9 mouse cellular contexts compared by ENCODE assay signal in genomic region chr13:64204726-64205125, GRCm38 (mm10). TPM values are rescaled to one million over a fixed set of nuclear protein-coding genes. Genes with fewer than 3 reads are reported as not detected.
A peak's percentile ranks its signal among the peaks of the same experiment; 100 is the strongest.
DNase-seq lines count a peak whose midpoint lies in the region; ATAC-seq and TF ChIP-seq lines count a peak whose summit lies in the region.
"Had no signal": no experiment of that assay in that cellular context is flagged by ENCODE, and none has a peak within 500 bp of the region (broad histone marks: within the 10 kb centered on the region; RNA-seq: fewer than 3 reads in every experiment).

No protein-coding gene starts in this region.

- H3K36me3 ChIP-seq in liver, adult 2 months (ENCODE audit: control insufficient read depth, insufficient read depth, low read length), result peaks cover 30% of the 10 kb centered on the region
- H3K36me3 ChIP-seq in liver, embryonic 11.5 days (ENCODE audit: control insufficient read depth, insufficient read depth, low read length), result no peaks in the 10 kb centered on the region
- no peaks in the 10 kb centered on the region; the same call in 1 of the 2 replicates for H3K36me3 ChIP-seq in intestine, embryonic 16.5 days (ENCODE audit: control insufficient read depth, insufficient read depth, low read length)

- no peaks in the 10 kb centered on the region for H3K27me3 ChIP-seq in liver, adult 2 months (ENCODE audit: control insufficient read depth, insufficient read depth, low read length)
- H3K27me3 ChIP-seq in liver, embryonic 11.5 days (replicated peaks; ENCODE audit: control insufficient read depth, insufficient read depth, low read length), result no peaks in the 10 kb centered on the region
- H3K27me3 ChIP-seq in intestine, embryonic 16.5 days (replicated peaks; ENCODE audit: control insufficient read depth, insufficient read depth, low read length), result no peaks in the 10 kb centered on the region
- H3K27me3 ChIP-seq: limb, embryonic 12.5 days had no signal

- no peaks in the 10 kb centered on the region for H3K4me1 ChIP-seq in liver, adult 2 months (ENCODE audit: control insufficient read depth, insufficient read depth, low read length)
- no peaks in the 10 kb centered on the region for H3K4me1 ChIP-seq in liver, embryonic 11.5 days (replicated peaks; ENCODE audit: control insufficient read depth, insufficient read depth, low read length)
- no peaks in the 10 kb centered on the region for H3K4me1 ChIP-seq in intestine, embryonic 16.5 days (ENCODE audit: control insufficient read depth, insufficient read depth, low read length)

- ATAC-seq in liver, embryonic 11.5 days (replicated peaks; ENCODE audit: low FRiP score), result no peak
- no peak for ATAC-seq in intestine, embryonic 16.5 days

- WGBS in liver, adult 2 months, result 47% methylated on average over 2 of the region's 2 CpGs
- 68% methylated on average over 2 of the region's 2 CpGs for WGBS in liver, embryonic 11.5 days
- WGBS in intestine, embryonic 16.5 days, result 73% methylated on average over 2 of the region's 2 CpGs

- H3K27ac ChIP-seq in liver, adult 2 months (replicated peaks; ENCODE audit: insufficient read depth, low read depth, low read length), result no peak overlapping the region
- H3K27ac ChIP-seq in liver, embryonic 11.5 days (ENCODE audit: low read depth, low read length), result no peak overlapping the region
- H3K27ac ChIP-seq in intestine, embryonic 16.5 days (ENCODE audit: low read length), result no peak overlapping the region
- H3K27ac ChIP-seq: limb, embryonic 12.5 days had no signal

- no peak overlapping the region for H3K4me3 ChIP-seq in liver, adult 2 months (ENCODE audit: insufficient read depth, low read depth, low read length)
- H3K4me3 ChIP-seq in liver, embryonic 11.5 days (ENCODE audit: low read depth, low read length), result no peak overlapping the region
- H3K4me3 ChIP-seq in intestine, embryonic 16.5 days (ENCODE audit: low read length), result no peak overlapping the region
- H3K4me3 ChIP-seq: limb, embryonic 12.5 days had no signal

- no peak overlapping the region for H3K4me2 ChIP-seq in liver, embryonic 11.5 days
- no peak overlapping the region for H3K4me2 ChIP-seq in intestine, embryonic 16.5 days (ENCODE audit: low read depth, low read length)
- H3K4me2 ChIP-seq: limb, embryonic 12.5 days had no signal

- H3K79me2 ChIP-seq in liver, adult 2 months (ENCODE audit: control insufficient read depth, insufficient read depth, low read length), result no peaks in the 10 kb centered on the region

- DNase-seq in embryo, embryonic 10 days (ENCODE audit: low spot score), result peak; percentile 28
- no peak for DNase-seq in embryo, embryonic 9.5 days (ENCODE audit: extremely low spot score)
- DNase-seq in liver, adult 2 months (ENCODE audit: extremely low read depth, low read depth, low spot score), result peak; percentile 50
- DNase-seq in liver, embryonic 11.5 days (ENCODE audit: low spot score), result no peak
- peak; percentile 61 for DNase-seq in kidney, postnatal 14 days
- DNase-seq in thymus, postnatal 0 days (ENCODE audit: low spot score), result peak; percentile 34
- no peak for DNase-seq in left cerebral cortex, postnatal 4 days

- intact Hi-C loops in left cerebral cortex, postnatal 4 days (cut with DNase I), result no loop called here

- no peak overlapping the region for H3K9ac ChIP-seq in liver, adult 2 months (ENCODE audit: low read depth, low read length)
- H3K9ac ChIP-seq in liver, embryonic 11.5 days (ENCODE audit: low read depth, low read length), result no peak overlapping the region
- H3K9ac ChIP-seq in intestine, embryonic 16.5 days (ENCODE audit: low read depth, low read length), result no peak overlapping the region
- H3K9ac ChIP-seq: limb, embryonic 12.5 days had no signal

- no peaks in the 10 kb centered on the region for H3K9me3 ChIP-seq in liver, embryonic 11.5 days (ENCODE audit: control insufficient read depth, low read length)
- H3K9me3 ChIP-seq in intestine, embryonic 16.5 days (ENCODE audit: control insufficient read depth, low read length), result no peaks in the 10 kb centered on the region
- H3K9me3 ChIP-seq: limb, embryonic 12.5 days had no signal

- no peak for TF ChIP-seq POLR2A in liver, adult 2 months (IDR thresholded peaks at IDR 0.05; ENCODE audit: extremely low read depth, insufficient read depth, low read length)

- peak; percentile 58; the same call in 1 of the 2 replicates for TF ChIP-seq CTCF in liver, adult 2 months (IDR thresholded peaks at IDR 0.05; ENCODE audit: low read depth, low read length)

RNA-seq across cellular contexts. Expression of gene Habp4, which starts 43.1 kb away (rescaled TPM):
- 37.7 and 39.4 TPM in 2 replicates for total RNA-seq in liver, adult 2 months (2014; rRNA removed)
- 29.6 and 38.4 TPM in 2 replicates for polyA plus RNA-seq in liver, adult 2 months (2012; rRNA removed)
- 15.0 and 15.2 TPM in 2 replicates for polyA plus RNA-seq in liver, embryonic 11.5 days (2014; fragmentation: Nextera tagmentation; extraction: Ambion mirVana)
- 6.5 and 6.9 TPM in 2 replicates for polyA plus RNA-seq in thymus, postnatal 0 days (2015; fragmentation: Nextera tagmentation; extraction: Ambion mirVana)
- total RNA-seq in left cerebral cortex, postnatal 4 days (2021), result 10 to 100 TPM; 51.5 to 54.6 TPM
- 11.9 TPM in 2 replicates for polyA plus RNA-seq in intestine, embryonic 16.5 days (2015; fragmentation: Nextera tagmentation; extraction: Ambion mirVana)

RNA-seq across cellular contexts. Expression of gene Zfp367, which starts 51.7 kb away (rescaled TPM):
- 21.8 and 22.8 TPM in 2 replicates for total RNA-seq in liver, adult 2 months (2014; rRNA removed)
- 4.0 and 5.3 TPM in 2 replicates for polyA plus RNA-seq in liver, adult 2 months (2012; rRNA removed)
- 21.2 and 25.1 TPM in 2 replicates for polyA plus RNA-seq in liver, embryonic 11.5 days (2014; fragmentation: Nextera tagmentation; extraction: Ambion mirVana)
- 22.0 and 24.0 TPM in 2 replicates for polyA plus RNA-seq in thymus, postnatal 0 days (2015; fragmentation: Nextera tagmentation; extraction: Ambion mirVana)
- 1 to 10 TPM; 4.9 to 5.4 TPM for total RNA-seq in left cerebral cortex, postnatal 4 days (2021)
- polyA plus RNA-seq in intestine, embryonic 16.5 days (2015; fragmentation: Nextera tagmentation; extraction: Ambion mirVana), result 12.8 and 13.4 TPM in 2 replicates

Comparison
In these comparisons a context has a peak if more than half of its experiments do, and no peak if none do; other contexts are left out.
1. DNase-seq: peak in embryo, embryonic 10 days (single experiment), liver, adult 2 months (single experiment), kidney, postnatal 14 days (single experiment) and thymus, postnatal 0 days (single experiment); none in embryo, embryonic 9.5 days (single experiment), liver, embryonic 11.5 days (single experiment) and left cerebral cortex, postnatal 4 days (single experiment).